In genomic region chr11:98203931-98204421, GRCm38 (mm10) we compare ENCODE assay signal across 8 mouse cellular contexts. TPM values are rescaled to one million over a fixed set of nuclear protein-coding genes. Genes with fewer than 3 reads are reported as not detected.
DNase-seq lines count a peak whose midpoint lies in the region; ATAC-seq and TF ChIP-seq lines count a peak whose summit lies in the region.

No protein-coding gene starts in this region.

- H3K4me2 ChIP-seq in hindbrain, embryonic 13.5 days, result peak overlapping the region; percentile 100
- H3K4me2 ChIP-seq in myocyte (ENCODE audit: low read depth), result peak overlapping the region; percentile 80

- peaks cover 18% of the 10 kb centered on the region for H3K36me3 ChIP-seq in ES-Bruce4 (ENCODE audit: control insufficient read depth, insufficient read depth, low read length, poor library complexity, severe bottlenecking)
- H3K36me3 ChIP-seq in erythroblast, embryonic 14.5 days (ENCODE audit: control insufficient read depth), result peaks cover 30% of the 10 kb centered on the region
- H3K36me3 ChIP-seq in hindbrain, embryonic 13.5 days, result peaks cover 9% of the 10 kb centered on the region
- peaks cover 7% of the 10 kb centered on the region for H3K36me3 ChIP-seq in myocyte (ENCODE audit: control insufficient read depth, insufficient read depth)

- peaks cover 2% of the 10 kb centered on the region for H3K4me1 ChIP-seq in ES-Bruce4 (ENCODE audit: control insufficient read depth, insufficient read depth, low read length)
- peaks cover 29% of the 10 kb centered on the region for H3K4me1 ChIP-seq in erythroblast, embryonic 14.5 days (ENCODE audit: control insufficient read depth)
- peaks cover 37% of the 10 kb centered on the region for H3K4me1 ChIP-seq in hindbrain, embryonic 13.5 days (replicated peaks)

- peak; percentile 44 for DNase-seq in 3T3-L1 (ENCODE audit: low read depth, low spot score)
- DNase-seq in liver, result peak; percentile 65
- DNase-seq in thymus, postnatal 36 days, result peak; percentile 7 to 23

- no peak for TF ChIP-seq CTCF in ES-Bruce4 (IDR thresholded peaks at IDR 0.05; ENCODE audit: low read depth, low read length)

- H3K9ac ChIP-seq in ES-Bruce4 (ENCODE audit: low read depth, poor library complexity, severe bottlenecking), result peak overlapping the region; percentile 96
- H3K9ac ChIP-seq in hindbrain, embryonic 13.5 days, result peak overlapping the region; percentile 98

- peak overlapping the region; percentile 94 for H3ac ChIP-seq in myocyte (ENCODE audit: control insufficient read depth, insufficient read length)

- H3K4me3 ChIP-seq in ES-Bruce4 (ENCODE audit: low read depth, low read length) (peak overlapping the region; percentile 90), myocyte (peak overlapping the region; percentile 90)
- peak overlapping the region; percentile 81 for H3K4me3 ChIP-seq in erythroblast, embryonic 14.5 days (replicated peaks)
- peak overlapping the region; percentile 90 for H3K4me3 ChIP-seq in hindbrain, embryonic 13.5 days

- ATAC-seq in hindbrain, embryonic 13.5 days (ENCODE audit: low FRiP score), result no peak
- no peak for ATAC-seq in megakaryocyte progenitor cell, adult 5-6 weeks (replicated peaks; ENCODE audit: poor library complexity)

- no peak overlapping the region for H3K27ac ChIP-seq in ES-Bruce4 (ENCODE audit: insufficient read depth, low read length)
- H3K27ac ChIP-seq in hindbrain, embryonic 13.5 days, result no peak overlapping the region

- TF ChIP-seq POLR2A in ES-Bruce4 (IDR thresholded peaks at IDR 0.05; ENCODE audit: insufficient read depth, low read length) (no peak), myocyte (IDR thresholded peaks at IDR 0.05; ENCODE audit: insufficient read length, low read depth) (no peak)

- WGBS in hindbrain, embryonic 13.5 days, result 1% methylated on average over 16 of the region's 16 CpGs

- TF ChIP-seq EP300 in ES-Bruce4 (IDR thresholded peaks at IDR 0.05; ENCODE audit: insufficient read depth, low read depth, low read length), result no peak

- H3K79me2 ChIP-seq in myocyte (ENCODE audit: control insufficient read depth, insufficient read depth), result peaks cover 58% of the 10 kb centered on the region

- no peaks in the 10 kb centered on the region for H3K9me3 ChIP-seq in ES-Bruce4 (replicated peaks; ENCODE audit: control insufficient read depth, insufficient read depth, low read length, poor library complexity, severe bottlenecking)
- H3K9me3 ChIP-seq in erythroblast, embryonic 14.5 days (ENCODE audit: control insufficient read depth, low read length), result no peaks in the 10 kb centered on the region
- no peaks in the 10 kb centered on the region for H3K9me3 ChIP-seq in hindbrain, embryonic 13.5 days

- H3K27me3 ChIP-seq in ES-Bruce4 (ENCODE audit: control insufficient read depth, insufficient read depth, low read length, poor library complexity, severe bottlenecking), result no peaks in the 10 kb centered on the region
- H3K27me3 ChIP-seq in erythroblast, embryonic 14.5 days (ENCODE audit: control insufficient read depth), result no peaks in the 10 kb centered on the region
- 0 out of 2 replicates have a peak, but pooled peaks cover 4% of the 10 kb centered on the region for H3K27me3 ChIP-seq in hindbrain, embryonic 13.5 days
- H3K27me3 ChIP-seq in myocyte (ENCODE audit: control insufficient read depth, insufficient read depth, insufficient read length), result no peaks in the 10 kb centered on the region

TF ChIP-seq in myocyte, 11 proteins besides CTCF, POLR2A, EP300 and RAD21:
- TF ChIP-seq POLR2AphosphoS2 (IDR thresholded peaks at IDR 0.05; ENCODE audit: insufficient read length, low read depth) (no peak), E2F4 (IDR thresholded peaks at IDR 0.05; ENCODE audit: insufficient read depth) (no peak), MYOG (IDR thresholded peaks at IDR 0.05; ENCODE audit: control insufficient read depth in 1 of 3, insufficient read depth in 1 of 3, insufficient read length in 2 of 3, low read depth in 2 of 3) (no peak), SRF (IDR thresholded peaks at IDR 0.05; ENCODE audit: control insufficient read depth, insufficient read length, low read depth) (no peak), MYOD1 (IDR thresholded peaks at IDR 0.05; ENCODE audit: control insufficient read depth in 1 of 3, insufficient read length in 2 of 3, low read depth in 2 of 3) (no peak), USF1 (IDR thresholded peaks at IDR 0.05; ENCODE audit: low read depth) (no peak), CEBPB (IDR thresholded peaks at IDR 0.05; ENCODE audit: insufficient read depth, poor library complexity, severe bottlenecking) (no peak), MAX (IDR thresholded peaks at IDR 0.05; ENCODE audit: low read depth) (no peak), REST (IDR thresholded peaks at IDR 0.05; ENCODE audit: insufficient read depth, insufficient read length) (no peak), TCF12 (IDR thresholded peaks at IDR 0.05; ENCODE audit: insufficient read depth, poor library complexity, severe bottlenecking) (no peak), TCF3 (IDR thresholded peaks at IDR 0.05; ENCODE audit: insufficient read length, low read depth) (no peak)

RNA-seq across cellular contexts. Expression of gene Cdk12, which starts 1.1 kb away (rescaled TPM):
- polyA plus RNA-seq in ES-Bruce4 (2011; ENCODE audit: insufficient read depth, insufficient read length, low read depth, missing spikeins) (52.5 and 53.6 TPM in 2 replicates), myocyte (2012; fragmentation: generic; extraction: Trizol) (7.3 TPM)
- polyA plus RNA-seq in erythroblast, embryonic 14.5 days (2012), result 1.6 and 1.8 TPM in 2 replicates
- 12.1 and 12.2 TPM in 2 replicates for polyA plus RNA-seq in hindbrain, embryonic 13.5 days (2015; fragmentation: Nextera tagmentation; extraction: Ambion mirVana)
- total RNA-seq in megakaryocyte progenitor cell, adult 5-6 weeks (2015), result 49.4 and 51.0 TPM in 2 replicates
- total RNA-seq in megakaryocyte progenitor cell, adult 5-6 weeks (2017), result 49.6 and 58.0 TPM in 2 replicates

RNA-seq across cellular contexts. Expression of gene Med1, which starts 10.9 kb away (rescaled TPM):
- polyA plus RNA-seq in ES-Bruce4 (2011; ENCODE audit: insufficient read depth, insufficient read length, low read depth, missing spikeins), result 55.8 and 57.5 TPM in 2 replicates
- 1.0 and 1.1 TPM in 2 replicates for polyA plus RNA-seq in erythroblast, embryonic 14.5 days (2012)
- polyA plus RNA-seq in hindbrain, embryonic 13.5 days (2015; fragmentation: Nextera tagmentation; extraction: Ambion mirVana), result 67.0 and 67.4 TPM in 2 replicates
- 15.9 TPM for polyA plus RNA-seq in myocyte (2012; fragmentation: generic; extraction: Trizol)
- 86.9 and 89.2 TPM in 2 replicates for total RNA-seq in megakaryocyte progenitor cell, adult 5-6 weeks (2015)
- 39.1 and 47.9 TPM in 2 replicates for total RNA-seq in megakaryocyte progenitor cell, adult 5-6 weeks (2017)

RNA-seq across cellular contexts. Expression of gene Fbxl20, which starts 53.8 kb away (rescaled TPM):
- polyA plus RNA-seq in ES-Bruce4 (2011; ENCODE audit: insufficient read depth, insufficient read length, low read depth, missing spikeins) (44.5 and 45.8 TPM in 2 replicates), myocyte (2012; fragmentation: generic; extraction: Trizol) (5.9 TPM)
- 0.25 and 0.28 TPM in 2 replicates for polyA plus RNA-seq in erythroblast, embryonic 14.5 days (2012)
- polyA plus RNA-seq in hindbrain, embryonic 13.5 days (2015; fragmentation: Nextera tagmentation; extraction: Ambion mirVana), result 26.2 and 30.6 TPM in 2 replicates
- 6.2 and 7.4 TPM in 2 replicates for total RNA-seq in megakaryocyte progenitor cell, adult 5-6 weeks (2015)
- total RNA-seq in megakaryocyte progenitor cell, adult 5-6 weeks (2017), result 6.7 and 9.6 TPM in 2 replicates

Comparison
In these comparisons a context has a peak if more than half of its experiments do, and no peak if none do; other contexts are left out.
1. DNase-seq: peak in every context shown above with its lines; median percentile 65 in liver; 44 in 3T3-L1; 15 in thymus, postnatal 36 days.